Mouse (Mus musculus): Measurements from ENCODE around the gene Zfp451.
"Not testable (repeated sequence)": the region's sequence is repeated elsewhere in the genome, so short reads cannot be mapped to it uniquely, and the experiment has no call there.

Gene Zfp451

GRCm38 (mm10) chr1:33758488-33758887, 55.9 kb downstream of the Zfp451 start:
- in situ Hi-C loops (cut with MboI; ENCODE audit: unreplicated experiment in 2 of 2), result no loop called here

- in situ Hi-C loops (cut with MboI; ENCODE audit: unreplicated experiment in 2 of 2), result no loop called here
Observed at GRCm38 (mm10) chr1:33757491-33758041, 56.8 kb downstream of the Zfp451 start, which contains the start of gene Bag2. TSS of gene Bag2 (minus strand) at chr1:33757795.

GRCm38 (mm10) chr1:33757033-33757413, 57.4 kb downstream of the Zfp451 start:
- in situ Hi-C loops (cut with MboI; ENCODE audit: unreplicated experiment in 2 of 2), result no loop called here

DNA sequence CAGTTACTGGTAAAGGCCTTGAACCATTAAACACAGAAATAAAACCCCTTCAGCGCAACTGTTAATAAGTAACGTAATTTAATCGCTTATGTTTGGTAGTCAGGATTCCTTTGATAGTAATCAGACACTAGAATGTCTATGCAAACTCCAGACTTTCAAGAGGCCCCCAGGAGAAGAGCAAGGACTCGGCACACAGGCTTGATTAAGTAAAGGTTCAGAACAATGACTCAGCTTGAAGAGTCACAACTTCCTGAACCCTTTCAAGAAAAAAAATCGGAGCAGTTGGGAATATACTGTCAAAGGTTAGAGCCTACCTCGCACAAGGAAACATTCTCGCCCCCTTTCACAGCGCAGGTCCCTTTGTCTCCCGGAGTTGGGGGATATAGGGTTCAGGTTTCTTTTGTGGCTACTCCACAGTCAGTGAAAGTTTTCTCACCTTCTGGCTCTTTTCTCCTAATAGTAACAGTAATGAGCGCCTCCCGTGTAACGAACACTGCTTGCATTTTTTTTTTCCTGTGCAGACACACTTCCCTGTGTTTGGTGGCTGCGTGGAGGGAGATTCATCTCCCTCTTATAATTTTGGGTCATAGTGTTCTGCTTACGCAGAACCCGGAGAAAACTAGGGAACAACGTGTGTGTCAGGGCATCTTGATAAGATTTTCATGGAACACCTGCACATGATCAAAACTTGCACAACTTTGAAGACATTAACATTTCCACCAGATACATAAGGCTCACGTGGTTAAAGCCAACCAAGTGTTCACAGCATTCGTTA, 58.0 kb downstream of the Zfp451 start:
- in situ Hi-C loops (cut with MboI; ENCODE audit: unreplicated experiment in 2 of 2), result no loop called here

GRCm38 (mm10) chr1:33755799-33756198, 58.6 kb downstream of the Zfp451 start:
- in situ Hi-C loops (cut with MboI; ENCODE audit: unreplicated experiment in 2 of 2), result no loop called here

GRCm38 (mm10) chr1:33754965-33755735, 59.2 kb downstream of the Zfp451 start:
- in situ Hi-C loops (cut with MboI; ENCODE audit: unreplicated experiment in 2 of 2), result no loop called here

DNA sequence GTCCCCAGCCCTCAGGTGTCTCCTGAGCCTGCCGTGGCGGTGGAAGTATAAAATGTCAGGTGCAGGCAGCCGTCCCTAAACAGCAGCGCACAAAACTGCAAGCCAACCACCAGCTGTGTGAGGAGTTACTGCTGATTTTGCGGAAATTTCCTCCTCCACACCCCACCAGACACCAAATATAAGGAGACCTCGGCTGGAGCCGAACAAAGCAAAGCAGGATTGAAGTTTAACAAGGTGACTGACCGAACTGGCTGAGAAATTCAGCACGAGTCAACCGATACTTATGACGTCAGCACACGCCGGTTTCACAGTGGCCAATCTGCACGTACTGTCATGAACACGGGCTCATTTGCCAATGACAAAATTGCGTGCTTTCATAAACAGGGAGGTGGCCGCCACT, 60.3 kb downstream of the Zfp451 start:
- in situ Hi-C loops (cut with MboI; ENCODE audit: unreplicated experiment in 2 of 2), result no loop called here

DNA sequence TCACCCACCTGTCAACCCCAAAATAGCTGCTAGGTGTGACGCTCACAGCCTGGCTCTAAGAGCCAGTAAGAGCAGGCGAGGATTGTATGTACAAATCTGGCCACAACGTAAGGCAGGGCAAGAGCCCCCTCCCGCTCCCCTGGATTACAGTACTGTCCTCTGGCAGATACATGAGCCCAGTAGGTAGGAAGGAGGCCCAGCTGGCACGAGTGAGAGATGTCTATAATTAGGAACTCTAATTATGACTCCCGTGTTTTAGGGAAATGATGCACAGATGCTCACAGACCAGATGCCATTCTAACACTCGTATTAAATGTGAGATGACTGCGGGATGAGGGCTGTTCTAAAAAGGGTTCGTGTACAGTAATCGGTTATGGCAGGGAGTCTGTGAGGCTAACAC, 63.1 kb downstream of the Zfp451 start:
- in situ Hi-C loops (cut with MboI; ENCODE audit: unreplicated experiment in 2 of 2), result no loop called here

DNA sequence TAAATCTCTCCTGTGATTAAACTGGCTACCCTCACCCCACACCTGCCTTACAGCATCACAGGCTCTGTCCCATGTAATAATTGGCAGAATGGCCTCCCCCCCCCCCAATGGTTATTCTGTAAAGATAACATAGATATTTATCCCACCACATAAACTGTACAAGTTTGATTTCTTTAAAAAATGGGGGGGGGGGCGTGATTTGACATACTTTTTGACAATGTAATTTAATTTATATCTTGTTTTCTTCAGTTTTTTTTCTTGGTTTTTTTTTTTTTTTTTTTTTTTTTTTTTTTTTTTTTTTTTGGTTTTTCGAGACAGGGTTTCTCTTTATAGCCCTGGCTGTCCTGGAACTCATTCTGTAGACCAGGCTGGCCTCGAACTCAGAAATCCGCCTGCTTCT, 64.7 kb downstream of the Zfp451 start:
- in situ Hi-C loops (cut with MboI; ENCODE audit: unreplicated experiment in 2 of 2), result not testable (repeated sequence)

DNA sequence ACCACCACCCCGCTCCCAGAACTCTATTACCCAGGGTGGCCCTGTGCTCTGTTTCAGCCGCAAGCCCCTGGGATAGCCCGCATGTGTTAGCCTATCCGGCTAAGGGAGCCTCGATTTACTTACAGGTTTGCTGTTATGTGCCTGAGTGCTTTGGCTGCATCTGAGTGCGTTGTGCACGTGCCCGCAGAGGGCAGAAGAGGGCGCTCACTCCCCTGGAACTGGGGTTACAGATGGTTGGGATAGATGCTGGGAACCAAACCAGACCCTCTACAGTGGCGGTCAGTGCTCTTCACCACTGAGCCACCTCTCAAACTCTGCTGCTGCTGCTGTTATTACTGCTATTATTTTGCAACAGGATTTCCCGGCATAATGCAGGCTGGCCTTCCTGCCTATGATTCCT, 65.3 kb downstream of the Zfp451 start:
- in situ Hi-C loops (cut with MboI; ENCODE audit: unreplicated experiment in 2 of 2), result no loop called here

DNA sequence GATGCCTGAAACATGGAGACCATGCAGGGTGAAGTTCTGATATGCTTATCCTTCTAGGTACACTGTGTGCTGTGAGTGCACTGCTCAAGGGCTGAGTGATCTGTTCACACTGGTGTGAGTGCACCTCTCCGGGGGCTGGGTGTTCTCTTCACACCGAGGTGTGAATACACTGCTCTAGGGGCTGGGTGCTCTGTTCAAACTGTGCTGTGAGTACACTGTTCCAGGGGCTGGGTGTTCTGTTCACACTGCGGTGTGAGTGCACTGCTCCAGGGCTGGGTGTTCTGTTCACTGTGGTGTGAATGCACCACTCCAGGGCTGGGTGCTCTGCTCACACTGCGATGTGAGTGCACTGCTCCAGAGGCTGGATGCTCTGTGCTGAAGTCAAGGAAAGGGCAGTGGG, 68.5 kb downstream of the Zfp451 start:
- in situ Hi-C loops (cut with MboI; ENCODE audit: unreplicated experiment in 2 of 2), result no loop called here

DNA sequence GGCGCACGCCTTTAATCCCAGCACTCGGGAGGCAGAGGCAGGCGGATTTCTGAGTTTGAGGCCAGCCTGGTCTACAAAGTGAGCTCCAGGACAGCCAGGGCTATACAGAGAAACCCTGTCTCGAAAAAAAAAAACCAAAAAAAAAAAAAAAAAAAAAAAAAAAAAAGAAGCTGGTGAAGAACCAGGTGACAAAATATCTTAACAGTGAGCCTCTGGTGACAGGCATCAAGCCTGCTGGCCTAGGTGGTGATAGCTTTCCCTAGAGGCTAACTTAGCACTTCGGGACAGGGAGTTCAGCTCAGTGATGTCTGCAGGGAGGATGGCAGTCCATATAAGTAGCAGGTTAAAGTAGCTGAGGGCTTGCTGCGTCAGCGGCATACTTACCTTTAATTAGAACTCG, 69.6 kb downstream of the Zfp451 start:
- in situ Hi-C loops (cut with MboI; ENCODE audit: unreplicated experiment in 2 of 2), result not testable (repeated sequence)

DNA sequence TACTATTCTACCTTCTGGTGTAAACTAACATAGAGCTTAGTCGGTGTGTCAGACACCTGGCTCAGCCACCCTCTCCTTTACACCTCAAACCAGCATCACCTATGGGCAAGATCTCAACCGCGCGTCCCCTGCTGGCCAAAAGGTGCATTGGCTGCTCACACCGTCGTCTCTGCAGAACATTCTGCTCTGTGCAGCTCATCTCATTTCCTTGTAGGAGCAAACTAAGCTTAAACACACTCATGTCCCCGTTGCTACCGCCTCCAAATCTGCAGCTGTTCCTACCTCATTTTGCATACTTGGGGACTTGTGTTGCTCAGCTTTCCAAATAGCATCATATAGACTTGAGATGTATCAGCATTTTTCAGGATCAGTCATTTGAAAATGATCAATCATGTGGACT, 71.5 kb downstream of the Zfp451 start:
- in situ Hi-C loops (cut with MboI; ENCODE audit: unreplicated experiment in 2 of 2), result no loop called here

DNA sequence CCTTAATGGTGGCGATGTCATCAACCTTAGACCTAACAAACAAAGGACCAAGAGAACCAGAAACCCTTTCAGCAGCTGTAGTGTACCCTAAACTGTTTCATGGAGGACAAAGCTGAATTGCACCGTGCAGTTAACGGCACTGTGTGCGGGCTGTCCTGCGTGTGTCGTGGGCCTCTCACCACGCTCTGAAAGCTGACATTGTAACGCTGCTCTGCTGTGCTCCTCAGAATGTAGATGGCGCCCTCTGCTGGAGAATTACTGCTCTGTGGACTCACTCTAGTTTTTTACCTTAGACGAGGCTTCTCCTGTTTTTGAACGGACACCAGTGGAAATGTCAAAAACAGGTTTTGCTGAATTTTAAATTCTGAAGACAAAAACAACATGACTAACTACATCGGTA, 75.1 kb downstream of the Zfp451 start:
- in situ Hi-C loops (cut with MboI; ENCODE audit: unreplicated experiment in 2 of 2), result loop anchor here (5.0 kb wide), 2 partner anchors 52 to 67 kb away; no protein-coding TSS in a partner anchor

- in situ Hi-C loops (cut with MboI; ENCODE audit: unreplicated experiment in 2 of 2), result loop anchor here (5.0 kb wide), 2 partner anchors 51 to 66 kb away; no protein-coding TSS in a partner anchor
Observed at GRCm38 (mm10) chr1:33738681-33739278, 75.6 kb downstream of the Zfp451 start.

- in situ Hi-C loops (cut with MboI; ENCODE audit: unreplicated experiment in 2 of 2), result loop anchor here (5.0 kb wide), 2 partner anchors 51 to 66 kb away; no protein-coding TSS in a partner anchor
Observed at GRCm38 (mm10) chr1:33738281-33738680, 76.1 kb downstream of the Zfp451 start.

- in situ Hi-C loops (cut with MboI; ENCODE audit: unreplicated experiment in 2 of 2), result no loop called here
Observed at GRCm38 (mm10) chr1:33734001-33734685, 80.3 kb downstream of the Zfp451 start.

GRCm38 (mm10) chr1:33733044-33733443, 81.4 kb downstream of the Zfp451 start:
- in situ Hi-C loops (cut with MboI; ENCODE audit: unreplicated experiment in 2 of 2), result no loop called here

DNA sequence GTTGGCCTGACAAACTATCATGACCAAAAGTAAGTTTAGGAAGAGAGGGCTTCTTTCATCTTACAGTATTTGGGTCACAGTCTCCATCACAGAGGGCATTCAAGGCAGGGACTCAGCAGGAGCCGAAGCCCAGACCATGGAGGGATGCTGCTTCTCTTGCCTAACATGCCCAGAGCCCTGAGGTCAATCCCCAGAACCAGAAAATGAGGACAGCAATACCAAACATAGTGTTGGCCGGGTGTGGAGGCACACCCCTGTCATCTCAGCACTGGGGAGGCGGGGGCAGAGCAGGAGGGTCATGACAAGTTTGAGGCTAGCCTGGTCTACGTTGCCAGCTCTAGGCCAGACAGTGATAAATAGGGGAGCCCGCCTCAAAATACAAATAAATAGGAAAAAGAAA, 89.3 kb downstream of the Zfp451 start:
- in situ Hi-C loops (cut with MboI; ENCODE audit: unreplicated experiment in 2 of 2), result no loop called here

DNA sequence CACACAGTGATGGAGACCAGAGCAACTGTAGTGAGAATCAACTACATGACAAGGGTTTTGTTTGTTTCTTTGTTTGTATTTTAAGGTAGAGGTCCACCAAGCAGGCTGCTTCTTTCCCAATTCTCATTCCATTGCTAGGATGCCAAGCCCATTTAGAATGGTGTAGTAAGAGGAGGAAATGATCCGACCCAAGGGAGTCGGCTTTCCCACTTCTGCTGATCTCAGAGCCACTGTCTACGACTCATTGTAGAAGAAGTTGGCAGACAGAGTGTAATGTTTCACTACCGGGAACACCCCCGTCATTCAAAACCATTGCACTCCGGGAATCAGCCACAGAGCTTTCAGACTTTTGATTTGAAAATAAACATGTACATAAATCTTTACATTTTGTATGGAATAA, 89.9 kb downstream of the Zfp451 start:
- in situ Hi-C loops (cut with MboI; ENCODE audit: unreplicated experiment in 2 of 2), result no loop called here
